Mouse (Mus musculus) Patski (cell line): ENCODE data around the gene Plcxd2. TPM values are rescaled to one million over a fixed set of nuclear protein-coding genes. Genes with fewer than 3 reads are reported as not detected.

Source experiments
- ATAC-seq: fragments of 100-300 bp; one replicate; pipeline ENCODE4 v1.8.0; 2021
- CTCF ChIA-PET: fragments of 350-600 bp; sonication (Branson Sonifier 250); formaldehyde crosslinking; loops from one replicate; lab custom pipeline; 2022; ENCODE audit warnings: inconsistent platforms; lab: Charles Lee
- POLR2A ChIA-PET: fragments of 350-600 bp; sonication (Branson Sonifier 250); formaldehyde crosslinking; loops from one replicate; lab custom pipeline; 2022; ENCODE audit warnings: antibody characterized with exemption, inconsistent platforms; lab: Charles Lee
- DNase-seq: peaks from one replicate; pipeline ENCODE4 v3.0.0-alpha.2; 2011; ENCODE audit warnings: low read depth, low spot score
- H3K27me3 ChIP-seq: fragments of 371-371 bp; one replicate; pipeline ENCODE4 v1.5.1; 2021
- CTCF ChIP-seq: fragments of 100-300 bp; IDR thresholded peaks from one replicate; pipeline ENCODE4 v1.5.1; 2021
- in situ Hi-C: fragments of 300-500 bp; cut with MboI; formaldehyde crosslinking; loops from 3 replicates; pipeline ENCODE4 v1.11.1; 2018; ENCODE audit warnings: low pct_unique_long_range_greater_than_20kb, mixed read lengths
- polyA plus RNA-seq: library from polyadenylated mRNA; unstranded; gene quantifications from one replicate; pipeline ENCODE4 v1.2.3, GENCODE M21; 2021

Plcxd2 gene
- polyA plus RNA-seq, 1 experiment from 2014 or later: 8.2 TPM

GRCm38 (mm10) chr16:45966604-45967003, 43.4 kb downstream of the Plcxd2 start:
- POLR2A ChIA-PET: interaction anchor here (0.6 to 5.2 kb wide), 6 partner anchors 74 to 221 kb away, joined by 3 to 44 read pairs (median 4); no protein-coding TSS in a partner anchor
- TF ChIP-seq CTCF: no peak
- DNase-seq: no peak

GRCm38 (mm10) chr16:45964777-45965176, 45.2 kb downstream of the Plcxd2 start:
- ChIA-PET POLR2A (no interaction called here), CTCF (interaction anchor here (1.8 to 6.2 kb wide), 3 partner anchors 9 to 119 kb away, joined by 8 to 80 read pairs (median 22); partner anchors contain the start of gene Phldb2)
- no peaks in the 10 kb centered on the region for H3K27me3 ChIP-seq
- TF ChIP-seq CTCF: no peak
- no peak for ATAC-seq
- DNase-seq: no peak
- in situ Hi-C loops: loop anchor here (5.0 to 10.0 kb wide), 3 partner anchors 72 to 200 kb away; no protein-coding TSS in a partner anchor

More at GRCm38 (mm10) chr16:45966604-45967003, 43.4 kb downstream of the Plcxd2 start:
- ATAC-seq: no peak
- in situ Hi-C loops: loop anchor here (5.0 to 10.0 kb wide), 3 partner anchors 74 to 202 kb away; no protein-coding TSS in a partner anchor
- CTCF ChIA-PET: interaction anchor here (0.8 to 6.2 kb wide), 32 partner anchors 11 to 284 kb away, joined by 3 to 80 read pairs (median 4); partner anchors contain the start of gene Phldb2
- no peaks in the 10 kb centered on the region for H3K27me3 ChIP-seq

GRCm38 (mm10) chr16:45963837-45964236, 46.2 kb downstream of the Plcxd2 start:
- in situ Hi-C loops: loop anchor here (10.0 kb wide), 1 partner anchor 199 kb away; no protein-coding TSS in a partner anchor
- no peak for DNase-seq
- ChIA-PET CTCF (interaction anchor here (1.8 kb wide), 1 partner anchor 8 kb away, joined by 8 read pairs; no protein-coding TSS in a partner anchor), POLR2A (no interaction called here)
- no peak for TF ChIP-seq CTCF
- H3K27me3 ChIP-seq: no peaks in the 10 kb centered on the region
- no peak for ATAC-seq

- CTCF ChIA-PET: no interaction called here
Measured at GRCm38 (mm10) chr16:45963088-45963487, 46.9 kb downstream of the Plcxd2 start.

GRCm38 (mm10) chr16:45960978-45961377, 49.0 kb downstream of the Plcxd2 start:
- ChIA-PET POLR2A (no interaction called here), CTCF (no interaction called here)
- ATAC-seq (no peak), DNase-seq (no peak)
- TF ChIP-seq CTCF: no peak
- in situ Hi-C loops: loop anchor here (10.0 kb wide), 1 partner anchor 196 kb away; no protein-coding TSS in a partner anchor
- H3K27me3 ChIP-seq: no peaks in the 10 kb centered on the region

More at GRCm38 (mm10) chr16:45963088-45963487, 46.9 kb downstream of the Plcxd2 start:
- ATAC-seq (no peak), DNase-seq (no peak)
- no peak for TF ChIP-seq CTCF
- POLR2A ChIA-PET: no interaction called here
- in situ Hi-C loops: loop anchor here (10.0 kb wide), 1 partner anchor 198 kb away; no protein-coding TSS in a partner anchor
- no peaks in the 10 kb centered on the region for H3K27me3 ChIP-seq

GRCm38 (mm10) chr16:45956390-45956950, 53.5 kb downstream of the Plcxd2 start:
- ChIA-PET CTCF (interaction anchor here (0.9 to 1.9 kb wide), 4 partner anchors 8 to 112 kb away, joined by 3 to 8 read pairs (median 5); no protein-coding TSS in a partner anchor), POLR2A (interaction anchor here (0.6 kb wide), 2 partner anchors 27 to 199 kb away, joined by 3 read pairs; no protein-coding TSS in a partner anchor)
- no peaks in the 10 kb centered on the region for H3K27me3 ChIP-seq
- in situ Hi-C loops: no loop called here
- ATAC-seq (no peak), DNase-seq (no peak)
- TF ChIP-seq CTCF: no peak

GRCm38 (mm10) chr16:45953394-45953793, 56.6 kb downstream of the Plcxd2 start, which contains the start of gene Phldb2:
TSS of gene Phldb2 (minus strand) at chr16:45953598.
- ATAC-seq (no peak), DNase-seq (no peak)
- ChIA-PET POLR2A (interaction anchor here (1.4 kb wide), 1 partner anchor 109 kb away, joined by 6 read pairs; no protein-coding TSS in a partner anchor), CTCF (interaction anchor here (1.2 to 4.5 kb wide), 3 partner anchors 13 to 141 kb away, joined by 3 to 22 read pairs (median 5); no protein-coding TSS in a partner anchor)
- no peak for TF ChIP-seq CTCF
- H3K27me3 ChIP-seq: no peaks in the 10 kb centered on the region
- in situ Hi-C loops: no loop called here

GRCm38 (mm10) chr16:45952501-45952900, 57.5 kb downstream of the Plcxd2 start:
- no peaks in the 10 kb centered on the region for H3K27me3 ChIP-seq
- DNase-seq (no peak), ATAC-seq (peak; percentile 94)
- ChIA-PET POLR2A (interaction anchor here (1.4 to 1.6 kb wide), 2 partner anchors 108 to 109 kb away, joined by 4 to 6 read pairs; no protein-coding TSS in a partner anchor), CTCF (interaction anchor here (1.1 to 4.5 kb wide), 7 partner anchors 14 to 142 kb away, joined by 3 to 22 read pairs (median 3); no protein-coding TSS in a partner anchor)
- TF ChIP-seq CTCF: no peak
- in situ Hi-C loops: no loop called here

GRCm38 (mm10) chr16:45952035-45952434, 58.0 kb downstream of the Plcxd2 start:
- CTCF ChIA-PET: interaction anchor here (0.6 to 4.5 kb wide), 8 partner anchors 14 to 135 kb away, joined by 3 to 22 read pairs (median 3); no protein-coding TSS in a partner anchor
- no peak for DNase-seq
- in situ Hi-C loops: no loop called here
- no peaks in the 10 kb centered on the region for H3K27me3 ChIP-seq
- peak; percentile 70 for ATAC-seq
- TF ChIP-seq CTCF: no peak
- POLR2A ChIA-PET: interaction anchor here (1.4 to 1.6 kb wide), 2 partner anchors 108 to 109 kb away, joined by 4 to 6 read pairs; no protein-coding TSS in a partner anchor

GRCm38 (mm10) chr16:45946335-45946734, 63.7 kb downstream of the Plcxd2 start:
- in situ Hi-C loops: no loop called here
- TF ChIP-seq CTCF: no peak
- CTCF ChIA-PET: interaction anchor here (1.3 to 1.4 kb wide), 2 partner anchors 20 to 109 kb away, joined by 3 to 5 read pairs; no protein-coding TSS in a partner anchor
- H3K27me3 ChIP-seq: no peaks in the 10 kb centered on the region
- POLR2A ChIA-PET: interaction anchor here (0.7 kb wide), 1 partner anchor 103 kb away, joined by 4 read pairs; no protein-coding TSS in a partner anchor
- peak; percentile 75 for ATAC-seq
- DNase-seq: no peak
